Mouse (Mus musculus): ENCODE results near the gene Chd1.

Gene Chd1

GRCm38 (mm10) chr17:15809949-15810348 is 105.2 kb downstream of the Chd1 start:
- no peak for DNase-seq (ENCODE audit: low read depth, low spot score)

DNA sequence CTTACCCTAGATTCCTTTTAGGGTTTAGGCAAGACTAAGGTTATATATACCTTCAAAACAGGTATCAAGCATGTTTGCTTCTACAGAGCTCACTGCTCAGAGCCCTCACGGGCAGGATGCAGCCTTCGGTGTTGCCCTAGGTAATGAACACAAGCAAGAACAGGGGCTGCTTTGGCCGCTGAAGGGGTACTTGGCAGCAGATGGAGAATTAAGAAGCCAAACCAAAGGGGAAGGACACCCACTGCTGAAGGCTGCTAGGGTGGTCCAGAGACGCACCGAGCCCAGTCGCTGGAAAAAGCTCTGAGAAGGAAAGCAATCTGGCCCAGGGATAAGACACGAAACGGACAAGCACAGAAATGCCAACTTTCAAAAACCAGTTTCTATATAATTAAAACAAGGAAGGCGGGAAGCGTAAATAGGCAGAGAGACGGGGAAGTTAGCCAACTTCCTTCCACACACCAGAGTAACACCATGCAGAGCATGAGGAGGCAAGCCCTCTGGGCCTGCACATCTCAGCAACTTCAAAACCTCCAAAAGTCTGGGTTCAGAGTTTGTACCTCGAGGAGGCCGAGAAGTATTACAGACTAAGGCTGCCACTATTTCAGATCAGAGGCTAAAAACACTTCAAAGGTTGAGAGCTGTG is 107.5 kb downstream of the Chd1 start:
- DNase-seq (ENCODE audit: low read depth, low spot score) = no peak

- DNase-seq (ENCODE audit: low read depth, low spot score) = no peak
Measured at GRCm38 (mm10) chr17:15813658-15814212, 109.0 kb downstream of the Chd1 start.

DNA sequence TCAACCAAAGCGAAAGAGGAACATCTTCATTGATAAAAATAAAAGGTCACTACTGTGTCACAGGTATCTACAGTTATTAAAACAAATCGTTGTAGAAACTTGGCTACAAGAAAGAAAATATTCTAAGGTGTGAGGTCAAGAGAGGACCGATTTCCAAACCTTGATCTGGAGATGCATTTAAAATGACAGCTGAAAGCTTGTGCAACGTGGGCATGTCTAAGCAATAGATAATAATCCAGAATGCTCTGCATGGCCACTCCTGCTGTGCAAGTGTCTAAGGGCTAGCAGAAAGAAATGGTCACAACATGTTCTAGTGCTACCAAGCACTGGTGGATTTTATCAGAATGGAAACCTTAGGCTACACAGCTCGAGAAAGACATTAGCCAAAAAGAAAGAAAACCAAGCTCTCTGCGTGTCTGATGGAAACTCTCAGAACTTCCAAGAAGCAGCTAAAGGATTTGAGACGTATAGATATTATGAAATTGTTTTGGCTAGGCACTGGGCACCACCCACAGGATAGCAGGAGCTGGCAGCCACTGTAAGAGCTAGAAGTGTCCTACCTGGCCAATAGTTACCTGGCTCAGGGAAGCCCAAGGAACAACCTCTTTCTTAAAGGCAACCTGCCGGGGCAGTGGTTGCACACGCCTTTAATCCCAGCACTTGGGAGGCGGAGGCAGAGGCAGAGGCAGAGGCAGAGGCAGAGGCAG is 110.7 kb downstream of the Chd1 start:
- DNase-seq (ENCODE audit: low read depth, low spot score) = no peak

GRCm38 (mm10) chr17:15816379-15817095 is 111.8 kb downstream of the Chd1 start:
- DNase-seq (ENCODE audit: low read depth, low spot score) = no peak

DNA sequence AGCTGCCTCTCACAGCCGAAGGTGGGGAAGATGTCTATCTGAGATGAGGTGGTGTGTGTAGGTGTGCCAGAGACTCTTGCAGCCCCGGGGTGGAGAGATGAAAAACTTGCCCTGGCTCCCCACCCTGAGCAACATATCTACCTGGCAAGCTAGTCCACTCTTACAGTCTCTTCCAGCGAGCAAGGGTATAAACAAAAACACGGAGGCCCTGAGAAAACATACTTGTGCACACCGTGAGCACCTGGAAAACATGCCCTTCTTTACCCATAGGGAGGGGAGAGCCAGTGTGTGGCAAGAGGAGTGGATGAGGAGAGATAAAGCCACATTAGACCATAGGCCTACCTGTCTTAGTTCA is 112.3 kb downstream of the Chd1 start:
- DNase-seq (ENCODE audit: low read depth, low spot score) = no peak

GRCm38 (mm10) chr17:15817634-15818033 is 112.9 kb downstream of the Chd1 start:
- no peak for DNase-seq (ENCODE audit: low read depth, low spot score)

GRCm38 (mm10) chr17:15818372-15818771 is 113.6 kb downstream of the Chd1 start:
- no peak for DNase-seq (ENCODE audit: low read depth, low spot score)

- no peak for DNase-seq (ENCODE audit: low read depth, low spot score)
Measured at GRCm38 (mm10) chr17:15820146-15820545, 115.4 kb downstream of the Chd1 start.

DNA sequence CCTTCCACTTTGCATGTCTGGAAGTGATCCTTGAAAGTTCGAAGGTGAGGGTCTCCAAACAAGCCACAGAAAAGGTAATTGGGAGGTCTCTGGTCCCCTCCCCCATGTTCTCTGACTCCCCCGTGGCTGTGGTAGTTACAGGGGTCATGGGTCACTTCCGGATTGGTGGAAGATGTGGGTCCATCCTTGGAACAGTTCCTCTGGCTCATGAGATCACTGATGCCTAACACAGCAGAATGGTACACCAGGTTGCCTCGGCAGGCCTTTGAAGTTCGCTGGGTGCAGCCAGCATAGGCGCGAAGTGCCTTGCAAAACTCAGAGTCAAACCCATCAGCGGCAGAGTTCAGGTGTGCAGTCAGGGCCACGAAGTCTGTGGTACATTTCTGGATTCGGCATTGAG is 116.0 kb downstream of the Chd1 start:
- DNase-seq (ENCODE audit: low read depth, low spot score) = no peak

GRCm38 (mm10) chr17:15821706-15822105 is 116.9 kb downstream of the Chd1 start:
- DNase-seq (ENCODE audit: low read depth, low spot score) = no peak

Data from embryo, embryonic 11.5 days (tissue).